Comparison of ENCODE assay signal across 16 mouse cellular contexts in genomic region chr15:73916940-73917339, GRCm38 (mm10).
DNase-seq lines count a peak whose midpoint lies in the region; ATAC-seq and TF ChIP-seq lines count a peak whose summit lies in the region.
"Had no signal": no experiment of that assay in that cellular context is flagged by ENCODE, and none has a peak within 500 bp of the region (broad histone marks: within the 10 kb centered on the region; RNA-seq: fewer than 3 reads in every experiment).

No protein-coding gene starts in this region.

- H3K9me3 ChIP-seq in midbrain, postnatal 0 days (ENCODE audit: low read length): no peaks in the 10 kb centered on the region
- no peaks in the 10 kb centered on the region for H3K9me3 ChIP-seq in midbrain, embryonic 10.5 days (replicated peaks)
- H3K9me3 ChIP-seq: neural tube, embryonic 13.5 days had no signal

- H3K9ac ChIP-seq in midbrain, postnatal 0 days (replicated peaks; ENCODE audit: low read length, poor library complexity, severe bottlenecking): no peak overlapping the region
- H3K9ac ChIP-seq: neural tube, embryonic 13.5 days had no signal

- no peaks in the 10 kb centered on the region for H3K27me3 ChIP-seq in midbrain, postnatal 0 days (ENCODE audit: insufficient read depth, low read length)
- no peaks in the 10 kb centered on the region for H3K27me3 ChIP-seq in midbrain, embryonic 10.5 days (ENCODE audit: low read depth, poor library complexity, severe bottlenecking)
- H3K27me3 ChIP-seq: neural tube, embryonic 13.5 days had no signal

- H3K4me3 ChIP-seq in layer of hippocampus, adult 2 months: no peak overlapping the region
- H3K4me3 ChIP-seq in midbrain, postnatal 0 days (ENCODE audit: low read depth, low read length): no peak overlapping the region
- H3K4me3 ChIP-seq in midbrain, embryonic 10.5 days: no peak overlapping the region
- H3K4me3 ChIP-seq: gastrocnemius, adult 2 months; neural tube, embryonic 13.5 days had no signal

- WGBS in midbrain, postnatal 0 days: 52% methylated on average over 4 of the region's 4 CpGs
- WGBS in midbrain, embryonic 10.5 days: 55% methylated on average over 4 of the region's 4 CpGs

- H3K4me1 ChIP-seq in midbrain, postnatal 0 days (ENCODE audit: insufficient read depth, low read length): no peaks in the 10 kb centered on the region
- no peaks in the 10 kb centered on the region for H3K4me1 ChIP-seq in midbrain, embryonic 10.5 days
- H3K4me1 ChIP-seq: neural tube, embryonic 13.5 days had no signal

- peak; percentile 56 for TF ChIP-seq CTCF in layer of hippocampus, adult 2 months (conservative IDR thresholded peaks at IDR 0.05)
- TF ChIP-seq CTCF in midbrain, postnatal 0 days (IDR thresholded peaks at IDR 0.05): peak; percentile 53

- intact Hi-C loops in heart, postnatal 36 days (cut with DNase I): no loop called here

- no peak overlapping the region for H3K4me2 ChIP-seq in midbrain, postnatal 0 days (ENCODE audit: low read depth, low read length, poor library complexity, severe bottlenecking)
- H3K4me2 ChIP-seq: midbrain, embryonic 11.5 days; neural tube, embryonic 13.5 days had no signal

- H3K27ac ChIP-seq in layer of hippocampus, adult 2 months: no peak overlapping the region
- no peak overlapping the region for H3K27ac ChIP-seq in midbrain, postnatal 0 days (ENCODE audit: low read depth, low read length)
- H3K27ac ChIP-seq in midbrain, embryonic 10.5 days (replicated peaks): no peak overlapping the region
- H3K27ac ChIP-seq: gastrocnemius, adult 2 months; neural tube, embryonic 13.5 days had no signal

- H3K36me3 ChIP-seq in midbrain, postnatal 0 days (ENCODE audit: insufficient read depth, low read length): no peaks in the 10 kb centered on the region
- no peaks in the 10 kb centered on the region for H3K36me3 ChIP-seq in midbrain, embryonic 10.5 days
- H3K36me3 ChIP-seq: neural tube, embryonic 13.5 days had no signal

- ATAC-seq in midbrain, postnatal 0 days (ENCODE audit: low FRiP score): no peak
- ATAC-seq in megakaryocyte, adult 5-6 weeks (ENCODE audit: poor library complexity, severe bottlenecking): no peak
- ATAC-seq: inflammation-experienced regulatory T-cells, adult 6 months had no signal

- no peak for DNase-seq in layer of hippocampus, adult 2 months (ENCODE audit: low spot score in 2 of 2)
- DNase-seq in layer of hippocampus, adult 18-20 months (ENCODE audit: low spot score in 2 of 2): no peak
- no peak for DNase-seq in midbrain, postnatal 0 days (ENCODE audit: low spot score)
- DNase-seq in midbrain, embryonic 10.5 days (ENCODE audit: low spot score): no peak
- peak; percentile 6 for DNase-seq in ZHBTc4 (ENCODE audit: low read depth, low spot score)
- peak; percentile 3 for DNase-seq in induced T-regulatory cell, adult 2 months (ENCODE audit: low read depth)
- no peak for DNase-seq in heart, postnatal 36 days
- DNase-seq: cerebellum, postnatal 14 days; gastrocnemius, adult 2 months; kidney, postnatal 10 days; lung, postnatal 14 days; right cerebral cortex, postnatal 25 days had no signal

Comparison
In these comparisons a context has a peak if more than half of its experiments do, and no peak if none do; other contexts are left out.
1. DNase-seq: peak in ZHBTc4 (single experiment) and induced T-regulatory cell, adult 2 months (single experiment); none in layer of hippocampus, adult 2 months (0 of 2), layer of hippocampus, adult 18-20 months (0 of 2), midbrain, postnatal 0 days (single experiment), midbrain, embryonic 10.5 days (single experiment) and heart, postnatal 36 days (0 of 2).